Mouse (Mus musculus): ENCODE data around the gene Ifnar2.

- TF ChIP-seq CTCF (IDR thresholded peaks at IDR 0.05; ENCODE audit: control insufficient read depth, insufficient read depth, insufficient replicate concordance, low read depth, low read length) (no peak), POLR2A (IDR thresholded peaks at IDR 0.05; ENCODE audit: control insufficient read depth, low read depth, low read length) (no peak)
Measured at GRCm38 (mm10) chr16:91378431-91378986, 5.9 kb downstream of the Ifnar2 start.

Measured in testis, adult 2 months (tissue).